Mouse (Mus musculus) gastrocnemius, postnatal 25 days (tissue): ENCODE results near the gene Cenps. TPM values are rescaled to one million over a fixed set of nuclear protein-coding genes. Genes with fewer than 3 reads are reported as not detected.
"Not testable (repeated sequence)": the region's sequence is repeated elsewhere in the genome, so short reads cannot be mapped to it uniquely, and the experiment has no call there.

Experiments used
- DNase-seq: peaks from one replicate; pipeline ENCODE4 v3.0.0; 2022
- total RNA-seq, 2 experiments: library from RNA; stranded (reverse); gene quantifications; 1 replicate in 1 of 2; 2 replicates in 1 of 2; pipeline ENCODE4 v1.2.3; 2021

Cenps gene
- total RNA-seq, 2 experiments from 2014 or later, result 5.8 to 6.5 TPM

- DNase-seq, result not testable (repeated sequence)
Measured at GRCm38 (mm10) chr4:149119978-149120562, 17.4 kb downstream of the Cenps start.

DNA sequence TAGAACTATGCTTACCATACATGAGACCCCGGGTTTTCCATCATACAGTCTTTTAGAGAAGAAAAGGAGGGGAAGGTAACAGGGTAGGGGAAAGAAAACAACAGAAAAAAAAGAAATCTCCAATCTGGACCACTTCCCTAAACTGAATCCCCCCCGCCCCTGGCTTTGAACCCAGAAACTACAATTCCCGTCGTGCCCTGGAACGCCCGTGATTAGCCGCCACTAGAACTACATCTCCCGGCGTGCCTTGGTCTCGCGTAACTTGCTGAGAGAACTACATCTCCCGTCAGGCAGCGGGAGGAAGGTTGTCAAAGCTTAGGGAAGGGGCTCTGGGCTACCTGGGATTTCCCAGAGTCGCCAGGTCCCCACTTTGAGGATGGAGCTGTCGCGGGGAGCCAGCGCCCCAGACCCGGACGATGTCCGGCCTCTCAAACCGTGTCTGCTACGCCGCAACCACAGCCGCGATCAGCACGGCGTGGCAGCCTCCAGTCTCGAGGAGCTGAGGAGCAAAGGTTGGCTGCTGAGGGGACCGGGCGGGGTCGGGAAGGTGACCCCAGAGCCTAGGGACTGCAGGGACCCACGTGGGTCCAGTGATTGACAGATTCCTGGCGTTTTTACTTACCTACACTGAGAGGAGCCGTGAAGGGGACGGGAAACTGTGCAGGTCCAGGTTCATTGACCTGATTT, 33.4 kb downstream of the Cenps start, which contains the start of gene Dffa:
Dffa (plus strand) TSS at position 272 of the 687 bp plus-strand sequence.
- DNase-seq, result peak; percentile 85

- no peak for DNase-seq
Measured at GRCm38 (mm10) chr4:149101456-149101855, 36.0 kb downstream of the Cenps start.

GRCm38 (mm10) chr4:149100449-149100848, 37.0 kb downstream of the Cenps start:
- DNase-seq, result not testable (repeated sequence)

DNA sequence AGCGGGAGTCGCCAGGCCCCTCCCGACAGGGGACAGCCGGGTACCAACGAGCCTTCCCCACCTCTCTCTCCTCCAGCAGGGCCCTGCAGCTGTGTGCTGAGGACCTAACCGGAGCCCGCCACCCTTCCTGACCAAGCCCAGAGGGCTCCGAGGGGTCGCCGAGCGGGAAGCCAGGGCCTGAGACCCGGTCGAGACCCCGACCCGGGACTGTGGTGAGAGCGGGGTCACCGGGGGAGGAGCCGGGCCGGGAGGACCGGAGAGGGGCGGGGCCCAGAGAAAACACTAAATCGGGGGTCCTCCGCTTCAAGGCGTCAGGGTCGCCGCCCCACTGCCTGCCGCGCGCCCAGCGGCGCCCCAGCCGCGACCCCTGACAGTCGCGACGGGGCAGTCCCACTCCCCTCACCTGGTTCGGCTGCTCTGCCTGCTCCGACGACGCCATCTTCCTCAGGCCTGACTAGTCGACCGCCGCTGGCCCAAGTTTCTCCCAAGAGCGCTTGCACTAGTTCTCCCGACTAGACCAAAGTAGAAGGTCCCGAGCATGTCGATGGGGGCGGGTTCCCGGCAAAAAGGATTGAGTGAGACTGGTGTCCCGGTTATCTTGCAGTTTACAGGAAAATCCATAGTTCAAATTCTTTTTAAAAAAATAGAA, 37.9 kb downstream of the Cenps start, which contains the start of gene Pex14:
Pex14 (minus strand) TSS at position 508 of the 649 bp plus-strand sequence.
- DNase-seq, result peak; percentile 87

DNA sequence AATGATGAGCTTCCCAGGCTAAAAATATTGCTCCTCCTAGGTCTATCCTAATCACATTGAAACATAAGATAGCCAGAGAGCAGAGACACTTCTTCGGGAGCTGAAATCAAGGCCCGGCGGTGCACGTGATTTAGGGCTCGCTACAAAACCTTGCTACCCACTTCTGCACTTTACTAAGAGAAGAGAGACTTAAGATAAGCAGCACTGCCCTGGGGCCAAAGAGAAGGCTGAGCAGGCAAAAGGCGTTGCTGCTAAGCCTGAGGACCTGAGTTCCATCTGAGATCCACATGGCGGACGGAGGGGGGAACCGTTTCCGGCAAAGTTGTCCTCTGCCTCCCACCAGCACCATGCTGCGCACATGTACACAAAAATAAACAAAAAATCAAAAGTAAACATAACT, 38.9 kb downstream of the Cenps start:
- no peak for DNase-seq

- no peak for DNase-seq
Measured at GRCm38 (mm10) chr4:149097956-149098355, 39.5 kb downstream of the Cenps start.

- no peak for DNase-seq
Measured at GRCm38 (mm10) chr4:149091364-149091763, 46.1 kb downstream of the Cenps start.

DNA sequence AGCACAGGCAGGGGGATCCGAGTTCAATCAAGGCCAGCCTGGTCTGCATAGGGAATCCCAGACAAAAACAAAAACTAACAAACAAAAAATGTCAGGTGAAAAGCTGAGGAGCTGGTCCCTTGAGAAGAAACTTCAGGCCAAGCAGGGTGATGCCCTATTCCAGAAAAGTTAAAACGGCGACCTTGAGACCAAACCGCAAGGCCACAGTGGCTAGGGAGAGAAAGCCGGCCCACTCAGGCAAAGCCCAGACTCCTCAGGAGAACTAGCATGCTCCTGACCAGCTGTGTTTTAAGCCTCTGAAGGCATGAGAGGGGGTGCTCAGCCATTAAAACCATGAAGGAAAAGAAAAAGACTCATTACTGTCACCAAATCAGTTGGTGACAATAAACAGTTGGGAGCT, 52.0 kb downstream of the Cenps start:
- no peak for DNase-seq

DNA sequence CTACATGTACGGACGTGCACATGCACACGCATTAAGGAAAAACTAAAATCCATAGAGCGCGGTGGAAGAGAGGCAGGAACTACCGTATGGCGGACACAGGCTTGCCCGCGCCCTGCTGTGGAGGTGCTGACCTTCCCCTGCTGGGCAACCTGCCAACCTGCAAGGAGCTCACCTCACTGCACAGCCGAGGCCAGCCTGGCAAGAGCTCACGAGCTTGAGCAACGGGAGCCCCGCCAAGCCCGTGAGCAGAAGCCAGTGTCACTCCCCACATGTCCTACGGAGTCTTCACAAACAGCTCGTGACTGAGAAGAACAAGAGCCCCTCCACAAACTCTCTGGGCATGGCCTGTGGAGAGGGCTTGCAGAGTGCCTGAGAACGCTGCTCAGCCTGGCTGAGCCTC, 55.9 kb downstream of the Cenps start:
- DNase-seq, result peak; percentile 56

DNA sequence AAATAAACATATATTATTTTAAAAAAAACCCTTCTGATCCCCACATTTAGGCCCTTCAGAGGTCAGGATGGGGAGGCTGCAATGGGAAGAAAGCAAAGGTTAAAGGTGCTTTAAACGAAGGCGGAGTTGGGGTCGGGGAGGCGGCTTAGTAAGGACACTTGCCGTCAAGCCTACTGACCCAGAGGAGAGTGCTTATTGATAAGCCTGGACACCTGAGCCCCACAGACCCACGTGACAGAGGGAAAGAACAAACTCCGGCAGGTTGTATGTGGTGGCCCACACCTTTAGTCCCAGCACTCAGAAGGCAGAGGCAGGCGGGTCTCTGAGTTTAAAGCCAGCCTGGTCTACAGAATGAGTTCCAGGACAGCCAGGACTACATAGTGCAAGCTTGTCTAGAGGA, 57.3 kb downstream of the Cenps start:
- no peak for DNase-seq

- no peak for DNase-seq
Measured at GRCm38 (mm10) chr4:149079629-149080028, 57.8 kb downstream of the Cenps start.

DNA sequence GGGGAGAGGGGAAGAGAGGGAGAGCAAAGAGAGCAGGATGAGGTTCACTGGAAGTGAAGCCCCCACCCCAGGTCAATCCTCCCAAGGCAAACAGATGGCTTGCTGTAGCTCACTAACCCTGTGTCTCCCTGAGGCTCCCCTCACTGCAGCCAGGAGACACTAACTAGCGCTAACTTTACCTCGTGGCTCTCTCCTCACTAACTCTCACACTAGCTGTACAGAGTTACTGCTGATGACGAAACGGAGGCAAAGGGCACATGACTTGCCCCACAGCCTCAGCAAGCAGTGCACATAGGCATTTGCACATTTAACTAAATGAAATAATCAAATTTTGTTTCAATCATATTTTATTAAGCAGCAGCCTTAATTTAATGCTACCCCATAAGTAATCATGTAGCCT, 59.2 kb downstream of the Cenps start:
- no peak for DNase-seq

Other genes starting within 250 kb of the Cenps start
- gene Pex14, start 37.8 kb downstream of the Cenps start, total RNA-seq, result 10 to 100 TPM; 17.5 to 18.8 TPM
- 10 to 100 TPM; 61.7 to 85.6 TPM for gene Dffa, start 33.5 kb downstream of the Cenps start, total RNA-seq
- gene Cort, start 10.9 kb downstream of the Cenps start, total RNA-seq, result under 1 TPM; 0.59 to 0.70 TPM
- gene Pgd, start 29.1 kb upstream of the Cenps start, total RNA-seq, result 10 to 100 TPM; 14.4 to 20.0 TPM
- 100 to 1,000 TPM; 304 to 308 TPM for gene Kif1b, start 170.1 kb upstream of the Cenps start, total RNA-seq